Mouse (Mus musculus): ENCODE data around the gene Disp2. TPM values are rescaled to one million over a fixed set of nuclear protein-coding genes. Genes with fewer than 3 reads are reported as not detected.
A peak's percentile ranks its signal among the peaks of the same experiment; 100 is the strongest.

The Disp2 gene
- polyA plus RNA-seq, 1 experiment from 2014 or later: 1.1 TPM

- H3K9ac ChIP-seq (replicated peaks; ENCODE audit: low read depth): no peak within 1 kb of the TSS
- ATAC-seq (peak; percentile 93), DNase-seq (ENCODE audit: low spot score) (peak; percentile 65)
- no peak within 1 kb of the TSS for H3K4me3 ChIP-seq (ENCODE audit: low read depth, low read length)
- peaks cover 12% of the 10 kb centered on the region; the same call in 1 of the 2 replicates for H3K4me1 ChIP-seq (ENCODE audit: insufficient read depth, low read depth, low read length)
- no peaks in the 10 kb centered on the region for H3K36me3 ChIP-seq (ENCODE audit: insufficient read depth, low read length)
- no peak for TF ChIP-seq CTCF (IDR thresholded peaks at IDR 0.05)
- 0 out of 2 replicates have a peak, but pooled peaks have one; percentile 21 for TF ChIP-seq EP300 (IDR thresholded peaks at IDR 0.05)
- no peak within 1 kb of the TSS for H3K4me2 ChIP-seq (replicated peaks; ENCODE audit: low read depth, low read length)
- no peaks in the 10 kb centered on the region for H3K27me3 ChIP-seq (replicated peaks; ENCODE audit: insufficient read depth, low read length)
- no peaks in the 10 kb centered on the region for H3K9me3 ChIP-seq (ENCODE audit: low read length)
- WGBS: 67% methylated on average over 6 of the region's 6 CpGs
- no peak within 1 kb of the TSS for H3K27ac ChIP-seq (ENCODE audit: low read length)
These were observed 7.2 kb upstream of the Disp2 start, which contains the start of gene Phgr1 for GRCm38 (mm10) chr2:118772158-118772874. Gene Phgr1, plus strand, starts transcription at chr2:118772769.

DNA sequence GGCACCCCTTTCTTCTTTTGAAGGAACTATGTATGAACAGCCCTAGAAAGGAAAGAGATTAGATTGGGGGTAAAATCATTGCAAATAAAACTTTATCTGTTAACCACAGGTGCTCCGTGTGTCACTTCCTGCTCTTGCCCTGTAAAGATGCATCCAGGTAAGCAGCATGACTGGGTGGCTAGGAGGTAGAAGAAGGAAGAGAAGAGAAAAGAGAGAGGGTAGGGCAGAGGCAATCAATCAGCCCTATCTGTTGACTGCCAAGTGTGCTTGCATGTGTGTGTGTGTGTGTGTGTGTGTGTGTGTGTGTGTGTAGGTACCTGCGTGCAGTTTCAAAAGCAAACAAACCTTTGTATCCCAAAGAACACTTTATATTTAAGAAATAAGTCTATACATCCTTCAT is 5.0 kb upstream of the Disp2 start:
- Histone ChIP-seq H3K27me3 (replicated peaks; ENCODE audit: insufficient read depth, low read length) (no peaks in the 10 kb centered on the region), H3K9me3 (ENCODE audit: low read length) (no peaks in the 10 kb centered on the region), H3K4me2 (replicated peaks; ENCODE audit: low read depth, low read length) (no peak overlapping the region), H3K27ac (ENCODE audit: low read length) (no peak overlapping the region), H3K9ac (replicated peaks; ENCODE audit: low read depth) (no peak overlapping the region), H3K36me3 (ENCODE audit: insufficient read depth, low read length) (no peaks in the 10 kb centered on the region), H3K4me1 (ENCODE audit: insufficient read depth, low read depth, low read length) (peaks cover 18% of the 10 kb centered on the region; the same call in 1 of the 2 replicates), H3K4me3 (ENCODE audit: low read depth, low read length) (no peak overlapping the region)
- DNase-seq (ENCODE audit: low spot score): no peak
- no peak for ATAC-seq
- WGBS: 48% methylated on average over 2 of the region's 2 CpGs
- TF ChIP-seq CTCF (IDR thresholded peaks at IDR 0.05): no peak
- no peak for TF ChIP-seq EP300 (IDR thresholded peaks at IDR 0.05)

- Histone ChIP-seq H3K9me3 (ENCODE audit: low read length) (no peaks in the 10 kb centered on the region), H3K27me3 (replicated peaks; ENCODE audit: insufficient read depth, low read length) (no peaks in the 10 kb centered on the region), H3K4me2 (replicated peaks; ENCODE audit: low read depth, low read length) (no peak overlapping the region), H3K36me3 (ENCODE audit: insufficient read depth, low read length) (no peaks in the 10 kb centered on the region), H3K27ac (ENCODE audit: low read length) (0 out of 2 replicates have a peak overlapping the region, but pooled peaks have one; percentile 21), H3K4me1 (ENCODE audit: insufficient read depth, low read depth, low read length) (peaks cover 18% of the 10 kb centered on the region; the same call in 1 of the 2 replicates), H3K9ac (replicated peaks; ENCODE audit: low read depth) (no peak overlapping the region), H3K4me3 (ENCODE audit: low read depth, low read length) (no peak overlapping the region)
- WGBS: 10% methylated on average over 1 of the region's 1 CpGs
- no peak for TF ChIP-seq EP300 (IDR thresholded peaks at IDR 0.05)
- no peak for TF ChIP-seq CTCF (IDR thresholded peaks at IDR 0.05)
- ATAC-seq (no peak), DNase-seq (ENCODE audit: low spot score) (no peak)
These were observed 4.1 kb upstream of the Disp2 start for GRCm38 (mm10) chr2:118775396-118775795.

- Histone ChIP-seq H3K4me2 (replicated peaks; ENCODE audit: low read depth, low read length) (no peak overlapping the region), H3K4me1 (ENCODE audit: insufficient read depth, low read depth, low read length) (peaks cover 18% of the 10 kb centered on the region; the same call in 1 of the 2 replicates), H3K27ac (ENCODE audit: low read length) (0 out of 2 replicates have a peak overlapping the region, but pooled peaks have one; percentile 21), H3K9ac (replicated peaks; ENCODE audit: low read depth) (no peak overlapping the region), H3K36me3 (ENCODE audit: insufficient read depth, low read length) (no peaks in the 10 kb centered on the region), H3K27me3 (replicated peaks; ENCODE audit: insufficient read depth, low read length) (no peaks in the 10 kb centered on the region), H3K9me3 (ENCODE audit: low read length) (no peaks in the 10 kb centered on the region), H3K4me3 (ENCODE audit: low read depth, low read length) (no peak overlapping the region)
- 41% methylated on average over 2 of the region's 4 CpGs for WGBS
- DNase-seq (ENCODE audit: low spot score) (no peak), ATAC-seq (no peak)
- TF ChIP-seq CTCF (IDR thresholded peaks at IDR 0.05): peak; percentile 29
- TF ChIP-seq EP300 (IDR thresholded peaks at IDR 0.05): no peak
These were observed 3.7 kb upstream of the Disp2 start for GRCm38 (mm10) chr2:118775846-118776245.

GRCm38 (mm10) chr2:118776295-118776694 is 3.2 kb upstream of the Disp2 start:
- H3K4me2 ChIP-seq (replicated peaks; ENCODE audit: low read depth, low read length): no peak overlapping the region
- no peak overlapping the region for H3K4me3 ChIP-seq (ENCODE audit: low read depth, low read length)
- DNase-seq (ENCODE audit: low spot score) (no peak), ATAC-seq (no peak)
- H3K27ac ChIP-seq (ENCODE audit: low read length): 0 out of 2 replicates have a peak overlapping the region, but pooled peaks have one; percentile 21
- TF ChIP-seq CTCF (IDR thresholded peaks at IDR 0.05) (no peak), EP300 (IDR thresholded peaks at IDR 0.05) (no peak)
- H3K4me1 ChIP-seq (ENCODE audit: insufficient read depth, low read depth, low read length): peaks cover 18% of the 10 kb centered on the region; the same call in 1 of the 2 replicates
- no peaks in the 10 kb centered on the region for H3K36me3 ChIP-seq (ENCODE audit: insufficient read depth, low read length)
- H3K9me3 ChIP-seq (ENCODE audit: low read length): no peaks in the 10 kb centered on the region
- no peak overlapping the region for H3K9ac ChIP-seq (replicated peaks; ENCODE audit: low read depth)
- no peaks in the 10 kb centered on the region for H3K27me3 ChIP-seq (replicated peaks; ENCODE audit: insufficient read depth, low read length)
- 53% methylated on average over 2 of the region's 2 CpGs for WGBS

DNA sequence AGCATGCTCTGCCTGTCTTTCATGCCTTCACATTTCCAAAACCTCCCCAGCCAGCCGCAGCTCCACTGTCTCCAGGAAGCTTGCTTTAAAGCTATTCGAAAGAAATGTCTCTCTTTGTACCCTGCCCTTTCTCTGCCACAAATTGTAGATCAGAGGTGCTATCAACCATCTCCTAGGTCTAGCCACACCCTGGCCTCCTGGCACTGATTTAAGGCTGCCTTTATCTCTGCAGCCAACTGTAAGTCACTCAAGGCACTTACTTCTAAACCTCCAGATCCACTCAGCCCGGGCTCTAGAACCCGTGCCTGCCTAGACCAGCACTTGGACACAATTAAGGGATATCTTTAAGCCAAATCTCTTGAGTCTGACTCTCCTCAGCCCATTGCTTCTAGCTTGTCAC is 1.1 kb upstream of the Disp2 start:
- WGBS: 75% methylated on average over 4 of the region's 4 CpGs

More for the DNA sequence above, 1.1 kb upstream of the Disp2 start:
- Histone ChIP-seq H3K27me3 (replicated peaks; ENCODE audit: insufficient read depth, low read length) (no peaks in the 10 kb centered on the region), H3K9ac (replicated peaks; ENCODE audit: low read depth) (no peak overlapping the region), H3K9me3 (ENCODE audit: low read length) (no peaks in the 10 kb centered on the region), H3K4me1 (ENCODE audit: insufficient read depth, low read depth, low read length) (peaks cover 15% of the 10 kb centered on the region; the same call in 1 of the 2 replicates), H3K27ac (ENCODE audit: low read length) (no peak overlapping the region), H3K4me3 (ENCODE audit: low read depth, low read length) (no peak overlapping the region), H3K36me3 (ENCODE audit: insufficient read depth, low read length) (no peaks in the 10 kb centered on the region), H3K4me2 (replicated peaks; ENCODE audit: low read depth, low read length) (no peak overlapping the region)
- TF ChIP-seq EP300 (IDR thresholded peaks at IDR 0.05) (no peak), CTCF (IDR thresholded peaks at IDR 0.05) (no peak)
- no peak for DNase-seq (ENCODE audit: low spot score)
- no peak for ATAC-seq

Measured in lung, postnatal 0 days (tissue).